Mouse (Mus musculus) kidney, adult 8-10 months (tissue): ENCODE data around the gene Fbxo34.
"Not testable (repeated sequence)": the region's sequence is repeated elsewhere in the genome, so short reads cannot be mapped to it uniquely, and the experiment has no call there.

Experiments
- DNase-seq, 2 experiments: peaks; one replicate each; pipeline ENCODE4 v3.0.0; 2022

Fbxo34 gene

DNA sequence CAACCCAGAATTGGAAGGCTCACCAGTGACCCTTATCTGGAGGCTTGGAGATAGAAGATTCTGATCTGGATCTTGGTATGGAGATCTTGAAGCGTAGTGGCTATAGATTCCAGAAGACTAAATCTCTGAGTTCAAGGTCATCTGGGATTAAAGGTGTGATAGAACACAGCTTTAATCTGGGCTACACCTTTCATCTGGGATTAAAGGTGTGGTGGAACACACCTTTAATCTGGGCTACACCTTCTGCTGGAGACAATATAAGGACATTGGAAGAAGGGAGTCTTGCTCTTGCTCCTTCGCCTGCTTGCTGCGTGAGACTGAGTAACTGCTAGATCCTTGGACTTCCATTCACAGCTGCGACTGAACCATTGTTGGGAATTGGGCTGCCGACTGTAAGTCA is at the start of gene Fbxo34:
Fbxo34 (plus strand) TSS at position 301 of the 400 bp plus-strand sequence.
- not testable (repeated sequence) for DNase-seq

DNA sequence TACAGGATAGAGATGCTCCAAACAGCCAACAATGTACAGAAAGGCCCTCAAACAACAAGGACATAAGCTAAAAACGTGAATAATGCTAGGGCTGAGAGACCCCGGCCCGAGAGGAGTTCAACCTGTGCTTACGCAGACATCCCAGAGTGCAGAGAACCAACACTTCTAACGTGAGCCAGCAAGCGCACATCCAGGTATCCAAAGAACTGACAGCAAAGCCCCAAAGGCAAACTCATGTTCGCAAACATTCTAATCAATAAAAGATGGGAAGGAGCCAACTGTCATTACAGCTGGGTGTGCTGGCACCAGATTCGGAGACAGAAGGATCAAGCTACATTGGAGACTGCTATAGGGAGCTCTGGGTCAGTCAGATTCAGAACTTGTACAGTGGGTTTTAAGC is 47.5 kb upstream of the Fbxo34 start:
- no peak for DNase-seq

DNA sequence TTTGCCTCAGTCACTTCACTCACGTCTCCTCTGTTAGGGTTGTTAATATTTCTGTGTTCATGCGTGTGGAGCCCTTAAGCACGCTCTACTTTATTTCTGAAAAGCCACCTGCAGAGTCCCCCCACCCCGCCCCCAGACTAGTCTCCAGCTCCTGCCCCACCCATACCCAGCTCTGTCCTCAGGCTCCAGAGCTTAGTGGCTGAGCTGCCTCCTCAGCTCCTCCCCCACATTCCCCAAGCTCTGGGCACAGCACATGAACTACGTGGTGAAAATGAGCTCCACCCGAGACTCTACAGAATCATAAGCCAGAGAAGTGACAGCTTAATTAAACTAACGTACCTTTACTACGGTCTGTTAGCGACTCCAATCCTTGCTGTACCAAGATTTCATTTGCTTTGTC is 44.2 kb upstream of the Fbxo34 start:
- no peak for DNase-seq

DNA sequence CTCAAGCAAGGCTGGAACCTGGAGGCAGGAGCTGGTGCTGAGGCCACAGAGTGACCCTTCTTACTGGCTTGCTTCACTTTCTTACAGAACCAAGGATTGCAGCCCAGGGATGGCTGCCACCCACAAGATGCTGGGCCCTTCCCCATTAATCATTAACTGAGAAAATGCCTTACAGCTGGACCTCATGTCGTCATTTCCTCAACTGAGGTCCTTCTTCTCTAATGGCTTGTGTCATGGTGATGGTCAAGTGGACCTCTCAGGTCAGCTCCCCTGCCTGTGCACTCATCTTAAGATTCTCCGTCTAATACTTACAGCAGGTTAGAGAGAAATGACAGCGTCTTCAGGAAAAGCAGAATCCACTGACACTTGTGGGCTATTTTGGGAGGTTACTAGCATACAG is 32.9 kb upstream of the Fbxo34 start:
- DNase-seq, result peak in 1 of 2 experiments; percentile 4

DNA sequence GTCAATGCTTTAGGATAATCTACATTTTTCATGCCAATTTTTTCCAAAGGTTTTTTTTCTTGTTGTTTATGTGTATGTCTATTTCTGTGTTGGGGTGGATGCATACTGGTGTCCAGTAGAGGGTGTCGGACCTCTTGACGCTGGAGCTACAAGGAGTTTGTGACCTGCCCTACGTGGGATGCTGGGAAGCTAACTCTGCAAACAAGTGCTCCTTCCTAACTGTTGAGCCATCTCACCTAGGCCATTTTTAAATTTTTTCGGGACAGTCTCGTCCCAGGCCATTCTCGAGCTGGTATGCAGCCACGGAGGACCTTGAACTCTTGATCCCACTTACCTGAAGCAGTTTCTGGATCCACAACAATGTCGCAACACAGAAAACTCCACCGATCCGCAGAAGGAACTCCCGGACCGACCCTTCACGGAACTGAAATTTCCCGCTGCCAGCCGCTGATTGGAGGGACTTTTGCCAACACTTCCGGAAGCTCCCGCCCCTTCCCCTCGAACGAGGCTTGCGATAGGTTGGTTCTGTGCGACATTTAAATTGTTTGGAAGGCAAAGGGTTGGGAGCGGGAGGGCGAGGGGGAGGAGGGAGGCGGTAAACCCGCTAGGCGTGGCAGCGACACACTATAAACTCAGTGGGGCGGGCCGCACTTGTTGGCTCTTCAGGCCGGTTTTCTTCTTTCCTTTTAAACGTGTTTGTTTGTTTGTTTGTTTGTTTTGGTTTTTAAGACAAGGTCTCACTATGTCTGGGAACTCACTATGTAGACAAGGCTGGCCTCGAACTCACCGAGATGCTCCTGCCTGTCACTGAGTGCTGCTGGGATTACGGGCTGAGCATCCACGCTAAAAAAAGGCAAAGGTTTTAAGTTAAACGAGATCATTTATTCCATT is 32.2 kb upstream of the Fbxo34 start, which contains the start of gene Dlgap5:
Dlgap5 (minus strand) TSS at position 633 of the 891 bp plus-strand sequence.
- peak; percentile 90 to 94 for DNase-seq

DNA sequence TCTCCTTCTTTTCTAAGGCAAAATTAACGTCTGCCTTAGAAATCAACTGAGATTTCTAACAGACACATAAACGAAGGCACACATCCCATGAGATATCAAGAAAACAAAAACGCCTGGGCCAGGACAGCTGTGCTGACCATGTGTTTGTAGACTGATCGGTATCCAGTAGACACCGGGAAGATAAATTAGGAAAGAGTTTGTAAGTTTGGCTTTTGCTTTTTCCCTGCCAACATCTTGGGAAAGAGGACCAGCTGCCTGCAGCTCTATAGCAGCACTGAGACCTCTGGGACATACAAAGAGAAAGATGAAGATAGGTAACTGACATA is 31.6 kb upstream of the Fbxo34 start:
- no peak for DNase-seq

DNA sequence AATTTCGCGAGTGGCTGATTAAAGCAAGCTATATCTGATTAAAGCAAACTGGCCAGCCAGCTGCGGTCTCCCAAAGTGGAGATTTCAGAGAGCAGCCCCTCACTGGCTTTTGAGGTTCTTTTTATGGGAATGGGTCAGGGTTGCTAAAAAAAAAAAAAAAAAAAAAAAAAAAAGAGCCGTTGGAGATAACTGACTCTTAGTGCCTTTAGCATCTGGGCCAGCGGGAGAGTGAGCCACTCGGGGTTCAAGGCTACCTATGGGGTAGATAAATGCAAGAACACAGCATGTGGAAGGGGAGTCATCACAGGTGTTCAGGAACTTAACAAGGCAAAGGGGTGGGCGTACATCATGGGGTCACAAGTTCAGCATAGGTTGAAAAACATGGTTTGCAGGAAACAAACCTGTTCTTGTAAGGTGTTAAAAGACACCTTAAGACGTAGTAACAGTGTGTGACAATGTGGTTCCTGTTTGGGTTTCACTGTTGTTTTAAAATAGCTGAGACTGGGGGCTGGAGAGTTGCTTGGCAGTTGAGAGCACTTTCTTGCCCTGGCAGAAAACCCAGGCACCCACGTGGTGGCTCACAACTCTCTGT is 31.1 kb upstream of the Fbxo34 start:
- no peak for DNase-seq

DNA sequence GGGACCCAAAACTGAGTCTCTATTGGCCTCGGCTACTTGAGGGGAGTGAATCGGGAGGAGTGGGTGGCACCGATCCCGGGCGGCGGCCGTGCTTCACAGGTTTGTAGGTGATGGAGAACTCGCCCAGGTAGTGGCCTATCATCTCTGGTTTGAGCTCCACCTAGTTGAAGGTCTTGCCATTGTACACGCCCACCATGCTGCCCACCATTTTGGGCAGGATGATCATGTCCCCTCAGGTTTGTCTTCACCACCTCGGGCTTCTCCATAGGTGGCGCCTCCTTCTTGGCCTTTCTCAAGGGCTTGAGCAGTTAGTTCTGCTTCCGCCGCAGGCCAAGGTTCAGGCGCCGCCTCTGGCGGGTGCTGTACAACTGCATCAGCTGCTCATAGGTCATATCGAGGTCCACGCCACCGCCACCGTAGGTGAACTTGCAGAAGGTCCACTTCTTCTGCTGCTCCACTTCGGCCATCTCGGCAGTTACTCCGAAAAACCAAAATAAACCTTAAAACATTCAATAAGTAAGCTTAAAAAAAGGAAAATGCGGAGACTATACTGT is 30.4 kb upstream of the Fbxo34 start:
- DNase-seq, result no peak

DNA sequence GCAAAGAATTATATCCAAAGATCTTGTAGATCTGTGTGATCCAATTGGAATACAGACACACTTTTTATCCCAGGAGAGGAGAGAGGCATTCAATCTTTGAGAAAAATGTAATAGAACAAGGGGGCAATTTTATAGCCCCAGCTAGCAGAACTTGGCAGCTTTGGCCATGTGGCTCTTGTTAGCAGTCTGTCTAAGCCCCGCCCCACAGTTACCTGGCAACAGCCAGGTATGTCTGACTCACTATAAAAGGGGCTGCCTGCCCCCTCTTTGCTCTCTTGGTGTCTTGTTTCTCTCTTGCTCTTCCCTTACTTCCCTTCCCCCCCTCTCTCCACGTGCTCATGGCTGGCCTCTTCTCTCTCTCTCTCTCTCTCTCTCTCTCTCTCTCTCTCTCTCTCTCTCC is 28.6 kb upstream of the Fbxo34 start:
- DNase-seq, result no peak

DNA sequence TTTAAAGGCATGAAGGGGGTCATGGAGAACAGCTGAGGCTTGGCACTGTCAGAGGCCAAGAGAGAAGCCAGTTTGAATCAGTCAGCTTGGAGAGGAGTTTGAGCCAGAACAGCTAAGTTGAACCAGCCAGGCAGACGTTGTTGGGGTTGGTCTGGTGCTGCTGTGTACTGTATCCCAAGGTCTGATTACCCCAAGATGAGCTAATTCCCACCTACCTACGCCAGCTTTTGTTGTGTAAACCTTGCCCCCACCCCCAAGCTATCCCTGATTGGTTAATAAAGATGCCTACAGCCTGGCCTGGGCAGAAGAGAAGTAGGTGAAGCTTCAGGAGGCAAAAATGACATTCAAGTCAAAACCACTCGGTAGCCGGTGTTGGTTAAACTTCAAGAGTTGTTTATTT is 27.8 kb upstream of the Fbxo34 start:
- DNase-seq, result no peak

DNA sequence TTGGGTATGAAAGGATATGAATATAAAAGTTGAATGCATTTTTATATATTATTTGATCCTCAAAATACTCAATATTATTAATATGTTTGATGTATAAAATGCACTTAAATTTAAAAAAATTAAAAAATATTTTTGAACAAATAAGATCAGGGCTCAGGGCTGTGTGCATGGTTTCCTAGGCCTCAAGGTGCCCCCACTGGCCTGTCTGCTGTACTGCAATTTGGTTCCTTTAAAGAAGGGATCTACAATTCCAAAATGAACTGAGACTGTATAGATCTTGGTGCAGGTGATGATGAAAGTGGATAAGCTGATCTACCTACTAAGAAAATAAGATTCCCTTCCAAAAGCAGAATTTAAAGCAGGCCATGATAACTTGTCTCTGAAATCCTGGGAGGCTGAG is 17.2 kb upstream of the Fbxo34 start:
- DNase-seq, result no peak

DNA sequence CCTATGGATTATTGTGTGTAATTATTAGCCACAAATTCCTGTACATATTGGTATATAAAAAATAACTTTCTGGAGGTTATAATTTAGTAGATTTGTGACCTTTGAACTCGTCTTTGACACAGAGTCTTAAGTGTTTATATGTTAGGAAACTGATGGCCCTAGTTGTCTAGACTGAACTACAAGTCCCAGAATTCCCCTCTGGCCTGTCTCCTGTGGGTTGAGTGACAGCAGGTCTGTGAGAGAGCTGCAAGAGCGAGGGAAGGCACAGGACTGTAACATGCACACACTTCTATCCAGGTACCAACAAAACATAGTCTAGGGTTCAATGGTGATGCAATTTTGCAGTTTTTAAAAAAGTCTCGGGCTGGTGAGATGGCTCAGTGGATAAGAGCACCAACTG is 11.3 kb upstream of the Fbxo34 start:
- DNase-seq, result no peak

DNA sequence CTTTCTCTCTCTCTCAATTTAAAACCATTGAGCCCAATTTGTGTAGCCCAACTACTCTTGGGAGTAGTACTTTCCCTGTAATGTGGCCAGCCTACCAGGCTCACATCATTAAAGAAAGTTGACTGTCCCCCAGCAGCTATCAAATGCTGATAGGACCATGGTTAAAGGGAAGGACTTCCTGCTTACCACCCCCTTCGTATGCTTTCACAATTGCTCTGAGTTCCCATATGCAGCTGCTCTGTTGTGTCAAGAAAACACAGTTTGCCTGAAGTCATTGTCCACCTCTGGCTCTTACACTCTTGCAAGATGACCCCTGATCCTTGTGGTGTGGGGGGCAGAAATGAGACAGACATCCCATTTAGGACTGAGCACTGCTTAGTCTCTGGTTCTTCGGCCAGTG is 5.3 kb upstream of the Fbxo34 start:
- no peak for DNase-seq

DNA sequence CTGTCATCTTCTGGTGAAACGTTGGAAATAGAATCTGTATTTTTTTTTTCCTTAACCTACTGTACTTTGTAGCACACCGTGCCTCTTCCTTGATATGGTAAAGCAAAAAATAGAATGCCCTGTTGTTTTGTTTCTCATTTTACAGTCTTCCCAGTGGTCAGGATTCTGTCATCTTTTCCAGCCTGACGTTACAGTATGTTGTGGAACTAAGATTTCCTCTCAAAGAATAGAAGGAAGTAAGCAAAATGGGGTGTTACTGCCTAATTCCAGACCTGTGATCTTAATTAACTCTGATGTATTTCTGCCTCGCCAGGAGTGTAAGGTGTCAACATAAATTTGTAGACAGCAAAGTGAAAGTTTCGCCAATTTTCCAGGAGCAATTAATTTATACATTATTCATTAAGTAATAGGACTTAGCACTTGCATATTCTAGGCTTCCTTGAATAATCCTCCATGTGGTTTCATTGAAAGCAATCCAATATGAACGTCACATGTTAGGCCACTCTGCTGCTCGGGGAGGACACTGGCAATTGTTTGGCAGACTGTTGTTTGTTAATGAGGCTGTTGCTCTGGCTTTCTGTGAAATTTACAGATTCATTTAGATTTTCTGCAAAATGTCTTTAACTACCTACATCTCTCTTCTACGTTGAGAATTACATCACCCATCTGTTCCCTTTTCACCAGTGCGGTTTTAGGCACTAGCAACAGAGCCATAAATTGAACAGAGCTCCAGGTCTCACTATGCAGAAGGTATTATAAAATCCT is 4.7 kb upstream of the Fbxo34 start:
- no peak for DNase-seq

DNA sequence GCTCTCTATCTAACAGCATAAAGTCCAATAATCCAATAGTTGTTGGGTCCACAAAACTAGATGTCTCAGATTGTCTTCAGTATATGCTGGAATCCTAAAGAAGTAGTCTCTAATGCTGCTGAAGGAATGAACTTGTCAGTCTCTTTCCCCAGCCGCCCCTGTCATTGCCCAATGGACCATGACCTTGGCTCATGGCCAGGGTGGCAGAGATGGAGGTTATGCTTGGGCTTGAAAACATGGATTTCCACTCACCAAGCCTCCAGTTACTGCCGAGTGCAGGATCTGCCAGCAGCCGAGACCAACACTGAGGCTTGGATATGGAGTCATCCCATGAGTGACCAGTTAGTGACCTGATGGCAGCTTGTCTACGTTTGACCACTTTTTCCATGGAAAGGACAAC is 9.3 kb downstream of the Fbxo34 start:
- DNase-seq, result peak; percentile 26 to 46

DNA sequence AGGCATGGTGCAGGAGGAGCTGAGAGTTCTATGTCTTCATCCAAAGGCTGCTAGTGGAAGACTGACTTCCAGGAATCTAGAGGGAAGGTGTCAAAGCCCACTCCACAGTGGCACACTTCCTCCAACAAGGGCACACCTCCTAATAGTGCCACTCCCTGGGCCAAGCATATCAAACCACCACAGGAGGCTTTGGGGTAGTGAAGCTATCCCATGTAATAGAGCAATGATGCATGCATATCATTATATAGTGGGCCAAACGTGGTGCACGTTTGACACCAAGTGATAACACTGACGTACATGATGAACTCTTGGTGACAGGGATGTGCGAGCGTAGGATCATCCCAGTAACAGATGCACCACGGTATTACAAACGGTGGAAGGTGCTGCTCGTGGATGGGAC is 11.8 kb downstream of the Fbxo34 start:
- no peak for DNase-seq

DNA sequence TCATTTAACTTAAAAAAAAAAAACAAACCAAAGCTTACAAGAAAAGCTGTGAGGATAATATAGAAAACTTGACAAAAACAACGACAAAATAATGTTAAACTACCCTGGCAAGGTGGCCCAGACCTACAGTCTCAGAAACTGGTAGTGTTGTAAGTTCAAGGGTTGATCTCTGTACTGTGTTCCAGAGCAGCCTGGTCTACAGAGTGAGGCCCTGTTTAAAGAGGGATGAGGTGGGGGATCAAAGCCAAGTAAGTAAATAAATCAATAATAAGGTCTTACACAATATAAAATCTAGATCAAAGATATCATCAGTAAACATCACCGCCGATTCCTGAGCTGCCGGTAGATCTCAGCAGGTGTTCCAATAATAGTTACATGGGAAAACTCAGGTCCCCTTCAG is 12.2 kb downstream of the Fbxo34 start:
- no peak for DNase-seq

DNA sequence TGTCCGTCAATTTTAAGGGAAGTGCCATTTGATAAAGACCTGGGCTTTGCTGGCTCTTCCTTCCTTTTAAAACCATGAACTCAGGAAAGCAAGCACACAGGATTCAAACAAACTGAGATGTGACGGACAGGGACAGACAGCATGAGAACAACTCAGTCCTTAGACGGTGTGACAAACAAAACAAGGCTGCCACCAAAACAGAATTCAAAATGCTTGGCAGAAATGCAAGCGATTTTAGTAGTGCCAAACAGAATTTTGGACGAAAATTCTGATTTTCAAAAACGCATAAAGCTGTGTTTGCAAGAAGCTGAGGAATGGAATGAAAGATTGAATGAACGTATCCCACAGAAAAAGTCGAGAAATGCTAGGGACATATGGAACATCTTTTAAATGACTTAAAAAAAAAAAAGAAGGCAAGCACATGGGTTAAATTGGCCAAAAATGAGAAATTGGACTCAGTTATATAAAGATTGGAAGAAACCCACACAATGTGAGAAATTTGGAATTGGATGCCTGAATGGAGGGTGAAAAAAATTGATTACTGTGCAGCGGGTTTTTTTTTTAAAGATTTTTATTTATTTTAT is 12.7 kb downstream of the Fbxo34 start:
- DNase-seq, result no peak

DNA sequence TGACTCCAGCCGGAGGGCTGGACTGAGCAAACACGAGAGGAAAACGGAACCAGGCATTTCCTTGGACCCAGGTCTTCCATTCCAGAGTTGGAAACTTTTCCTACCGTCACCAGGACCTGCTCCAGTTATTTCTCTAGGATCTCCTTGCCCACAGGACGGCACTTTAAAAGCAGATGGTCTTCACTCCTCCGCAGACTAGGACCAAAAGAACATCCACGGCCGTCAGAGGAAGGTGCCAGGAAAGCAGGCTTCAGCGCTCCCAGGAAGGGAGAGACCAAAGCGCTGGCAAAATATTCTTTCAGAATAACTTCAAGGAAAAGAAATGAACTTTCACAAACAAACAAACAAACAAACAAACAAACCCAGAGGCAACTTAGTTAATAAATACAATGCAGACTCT is 14.2 kb downstream of the Fbxo34 start:
- no peak for DNase-seq

DNA sequence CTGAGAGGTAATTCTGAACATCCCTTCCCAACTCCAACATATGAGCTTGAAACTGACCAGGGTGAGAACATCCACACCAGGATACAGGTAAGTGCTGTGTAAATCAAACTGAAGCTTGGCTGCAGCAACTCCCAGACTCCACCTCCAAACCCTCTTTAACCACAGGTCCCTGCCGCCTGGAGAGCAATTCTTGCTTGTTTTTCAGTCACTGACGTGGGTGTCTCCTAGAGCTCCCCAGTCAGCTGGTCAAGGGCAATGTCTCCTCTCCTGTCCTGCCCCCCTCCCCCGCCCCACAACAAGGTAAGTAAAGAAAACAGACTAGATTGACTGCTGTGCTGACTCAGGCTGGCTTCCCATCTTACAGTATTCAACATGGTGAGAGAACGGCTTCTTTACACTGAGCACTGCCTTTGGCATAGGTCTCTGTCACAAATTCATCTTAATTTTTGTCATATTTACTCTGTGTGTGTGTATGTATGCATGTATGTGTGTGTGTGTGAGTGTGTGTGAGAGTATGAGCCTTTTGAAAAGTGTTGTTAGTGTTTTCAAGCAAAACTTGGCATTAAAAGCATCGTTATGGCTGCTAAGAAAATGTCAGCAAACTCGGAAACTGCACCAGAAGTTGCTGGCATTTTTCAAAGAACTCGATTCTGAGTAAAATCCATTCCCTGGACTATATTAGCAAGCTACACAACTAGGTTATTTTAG is 15.4 kb downstream of the Fbxo34 start:
- DNase-seq, result no peak

DNA sequence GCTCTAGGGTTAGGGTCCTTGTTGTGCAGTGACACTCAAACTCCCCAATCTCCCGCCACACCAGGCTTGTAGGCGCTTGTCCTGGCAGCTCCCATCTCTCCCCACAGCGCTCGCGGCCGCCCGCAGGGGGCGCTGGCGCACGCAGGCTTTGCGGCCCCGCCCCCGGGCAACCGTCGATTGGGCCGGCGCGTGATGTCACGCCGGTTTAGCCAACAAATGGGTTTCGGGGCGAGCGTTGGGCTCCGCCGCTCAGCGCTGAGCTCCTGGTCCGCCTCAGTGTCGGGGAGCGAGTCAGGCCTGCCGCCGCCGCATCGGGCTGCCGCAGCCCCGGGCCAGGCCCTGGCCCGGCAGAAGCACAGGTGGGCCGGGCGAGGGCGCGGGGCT is 22.1 kb downstream of the Fbxo34 start:
- DNase-seq, result peak; percentile 93 to 96

DNA sequence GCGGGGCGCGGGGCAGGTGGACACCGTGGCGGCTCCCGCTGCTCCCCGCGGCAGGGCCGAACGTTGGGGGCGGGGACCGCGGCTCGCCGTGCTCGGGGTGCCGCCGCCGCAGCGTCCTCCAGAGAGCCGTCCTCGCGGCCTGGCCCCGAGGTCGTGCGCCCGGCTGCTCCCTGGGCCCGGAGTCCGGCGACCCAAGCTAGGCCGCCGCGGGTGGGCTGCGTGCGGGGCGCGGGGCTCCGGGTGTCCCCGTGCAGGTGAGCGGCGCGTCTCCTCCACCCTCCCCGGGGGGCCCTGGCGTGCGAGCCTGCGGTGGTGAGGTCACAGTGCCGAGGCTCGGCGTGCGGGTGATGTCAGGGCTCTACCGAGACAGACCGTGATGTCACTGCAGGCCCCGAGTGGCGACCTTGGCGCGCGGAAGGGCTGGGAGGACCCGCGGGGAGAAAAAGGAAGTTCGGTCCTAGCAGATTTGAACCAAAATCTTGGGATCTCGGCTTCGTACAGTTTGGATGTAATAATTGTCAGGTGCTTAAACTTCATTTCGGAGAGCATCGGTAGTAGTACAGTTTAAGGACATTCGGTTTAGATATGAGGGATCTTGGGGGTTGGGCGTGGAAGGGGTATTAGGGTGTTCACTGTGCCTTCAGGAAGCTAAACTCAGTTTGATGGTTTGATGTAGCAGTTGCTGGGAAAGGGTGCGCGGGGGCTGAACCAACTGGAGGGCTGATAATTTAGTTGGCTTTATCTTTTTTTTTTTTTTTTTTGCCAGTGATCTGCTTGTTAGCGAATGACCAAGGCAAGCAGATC is 22.7 kb downstream of the Fbxo34 start:
- DNase-seq, result peak; percentile 29 to 54
